Mouse (Mus musculus): ENCODE results near the gene Rab7b.

Gene Rab7b

DNA sequence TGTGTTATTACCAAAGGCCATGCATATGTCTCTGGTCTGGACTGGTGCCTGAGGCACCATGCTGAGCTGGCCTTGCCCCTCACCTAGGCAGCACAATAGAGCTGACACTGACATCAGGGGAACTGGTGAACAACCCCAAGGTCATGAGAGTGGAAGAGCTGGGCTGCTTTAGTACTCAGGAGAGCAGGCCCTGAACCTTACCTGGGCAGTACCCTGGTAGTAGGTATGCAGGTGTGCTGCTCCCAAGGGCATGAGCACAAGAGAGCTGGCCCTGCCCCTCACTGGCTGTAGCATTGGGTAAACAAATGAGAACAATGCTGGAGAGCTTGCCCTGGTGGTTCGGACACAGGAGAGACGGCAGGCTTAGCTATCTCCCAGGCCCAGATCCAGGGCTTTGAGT, 6.8 kb downstream of the Rab7b start:
- no peak for DNase-seq (ENCODE audit: low read depth)

DNA sequence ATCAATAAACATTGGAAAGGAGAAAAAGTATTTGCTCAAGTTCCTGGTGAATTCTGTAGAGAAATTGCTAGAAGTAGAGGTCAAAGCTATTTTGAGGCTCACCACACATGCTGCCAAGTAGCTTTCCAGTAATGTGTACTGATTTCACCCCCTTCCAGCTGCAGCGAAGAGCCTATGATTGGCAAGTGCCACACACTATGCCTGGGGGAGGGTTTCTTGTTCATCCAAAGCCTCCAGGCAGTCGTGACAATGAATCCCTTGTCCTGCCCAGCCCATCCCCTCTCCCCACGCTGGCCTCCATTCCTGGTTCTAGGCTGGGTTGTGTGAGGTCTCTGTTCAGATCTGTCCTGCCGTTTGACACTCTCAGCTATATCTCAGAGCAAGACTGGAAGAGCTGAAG, 7.8 kb downstream of the Rab7b start:
- DNase-seq (ENCODE audit: low read depth), result no peak

DNA sequence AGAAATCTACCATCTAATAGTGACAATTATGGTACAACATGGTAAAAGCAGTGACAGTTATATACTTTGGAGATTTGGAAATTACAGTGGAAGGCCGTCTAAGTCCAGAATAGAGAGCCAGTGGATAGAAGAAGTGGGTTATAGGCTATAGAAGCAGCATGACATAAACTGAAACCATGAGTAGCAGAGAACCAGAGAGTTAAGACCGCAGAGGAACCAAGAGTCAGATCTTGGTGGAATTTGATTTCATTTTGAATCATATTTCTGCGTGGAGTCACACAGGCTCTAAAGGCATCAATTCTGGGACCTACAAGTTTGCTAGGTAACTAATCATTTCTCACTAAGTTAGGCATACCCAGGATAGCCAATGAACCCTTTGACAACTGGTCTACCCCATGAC, 10.3 kb downstream of the Rab7b start:
- no peak for DNase-seq (ENCODE audit: low read depth)

DNA sequence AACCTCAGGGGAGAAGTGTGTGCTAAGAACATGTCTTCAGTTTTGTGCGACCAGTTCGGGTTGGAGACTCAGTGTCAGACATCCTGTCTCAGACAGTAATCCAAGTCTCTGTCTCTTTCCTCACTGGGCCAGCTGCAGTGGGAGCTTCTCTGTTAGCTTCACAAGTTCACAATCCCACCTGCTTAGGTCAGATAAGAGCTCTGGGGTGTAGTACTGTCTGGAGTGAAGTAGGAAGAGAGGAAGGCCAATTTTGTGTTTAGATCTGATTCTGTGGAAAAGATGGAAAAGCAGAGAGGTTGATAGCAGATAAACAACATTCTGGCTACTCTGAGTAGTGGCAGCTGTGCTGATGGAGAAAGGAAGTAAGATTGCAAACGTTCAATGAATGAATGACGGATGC, 11.1 kb downstream of the Rab7b start:
- no peak for DNase-seq (ENCODE audit: low read depth)

DNA sequence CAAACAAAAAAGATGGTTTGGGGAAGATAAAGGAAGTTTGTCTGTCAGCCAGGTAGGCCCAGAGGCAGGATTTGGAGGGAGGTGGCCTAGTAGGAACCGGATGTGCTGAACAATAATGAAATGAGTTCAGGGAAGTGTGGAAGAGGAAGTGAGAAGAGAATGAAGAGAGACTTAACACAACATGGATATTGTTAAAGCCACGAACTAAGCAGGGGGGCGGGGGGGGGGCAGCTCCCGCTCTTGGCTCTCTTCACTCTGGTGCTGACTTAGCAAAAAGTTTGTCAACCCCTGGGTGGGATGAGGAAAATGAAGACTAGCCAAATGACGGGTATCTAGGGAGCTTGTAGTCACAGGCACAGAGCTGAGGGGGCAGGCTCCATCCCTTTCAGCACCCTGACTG, 12.0 kb downstream of the Rab7b start:
- DNase-seq (ENCODE audit: low read depth), result no peak

DNA sequence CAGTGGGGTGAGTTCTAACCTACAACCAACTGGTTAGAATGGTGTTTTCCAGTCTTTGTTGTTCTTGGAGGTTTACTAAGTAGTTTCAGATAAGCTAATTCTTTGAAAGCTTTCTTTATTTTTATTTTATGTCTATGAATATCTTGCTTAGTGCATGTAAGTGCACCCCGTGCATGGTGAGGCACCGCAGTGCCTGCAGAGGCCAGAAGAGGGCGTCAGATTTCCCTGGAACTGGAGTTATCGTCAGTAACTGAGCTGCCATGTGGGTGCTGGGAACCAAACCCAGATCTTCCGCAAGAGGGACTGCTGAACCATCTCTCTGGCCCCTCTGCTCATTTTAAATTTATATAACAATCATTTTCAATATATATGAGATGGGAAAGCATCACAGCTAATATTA, 12.9 kb downstream of the Rab7b start:
- DNase-seq (ENCODE audit: low read depth), result no peak

DNA sequence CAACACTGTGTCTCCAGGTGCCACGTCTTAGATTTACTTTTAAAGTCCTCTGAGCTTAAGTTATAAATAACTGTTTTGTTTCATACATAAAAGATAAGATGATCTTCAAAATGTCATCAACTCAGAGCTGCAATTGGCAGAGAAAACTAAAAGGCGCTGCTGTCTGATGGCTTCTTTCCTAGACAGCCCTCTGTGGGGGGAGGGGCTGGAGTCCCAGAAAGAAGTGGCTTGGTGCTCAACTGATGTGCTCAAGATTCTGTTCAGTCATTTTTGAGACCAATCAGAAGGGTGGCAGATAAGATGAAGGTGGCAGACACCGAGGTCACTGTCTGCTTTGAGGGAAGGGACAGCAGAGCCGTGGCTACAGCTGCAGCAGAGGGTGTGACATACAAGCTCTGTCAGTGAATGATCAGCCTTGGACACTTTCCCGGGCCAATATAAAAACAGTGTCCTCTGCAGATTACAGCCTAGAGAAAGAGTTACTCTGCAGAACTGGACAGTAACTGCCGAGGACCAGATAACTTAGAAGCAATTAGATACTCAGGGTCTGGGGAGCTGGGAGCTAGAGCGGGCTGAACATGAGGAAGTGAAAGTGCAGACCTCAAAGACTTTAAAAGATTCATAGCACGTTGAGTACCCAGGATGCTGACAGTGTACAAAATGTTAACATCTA, 13.7 kb downstream of the Rab7b start:
- no peak for DNase-seq (ENCODE audit: low read depth)

DNA sequence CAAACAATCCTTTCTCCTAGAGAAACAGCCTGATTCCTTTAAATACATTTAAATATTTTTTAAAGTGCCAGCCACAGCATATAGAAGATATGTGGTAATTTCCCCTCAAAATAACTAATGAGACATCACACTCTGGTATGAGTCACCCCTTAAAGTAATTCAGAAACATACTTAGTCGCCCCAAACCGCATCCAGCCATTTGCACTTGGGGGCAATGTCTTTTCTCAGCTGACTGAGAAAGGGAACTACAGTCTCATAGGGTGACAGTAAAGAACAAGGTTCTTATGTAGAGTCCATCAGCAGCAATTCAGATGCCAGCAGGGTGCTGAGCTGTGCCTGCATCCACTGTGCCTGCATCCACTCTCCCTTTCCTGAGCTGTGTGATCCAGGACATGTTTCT, 15.0 kb downstream of the Rab7b start:
- DNase-seq (ENCODE audit: low read depth), result no peak

DNA sequence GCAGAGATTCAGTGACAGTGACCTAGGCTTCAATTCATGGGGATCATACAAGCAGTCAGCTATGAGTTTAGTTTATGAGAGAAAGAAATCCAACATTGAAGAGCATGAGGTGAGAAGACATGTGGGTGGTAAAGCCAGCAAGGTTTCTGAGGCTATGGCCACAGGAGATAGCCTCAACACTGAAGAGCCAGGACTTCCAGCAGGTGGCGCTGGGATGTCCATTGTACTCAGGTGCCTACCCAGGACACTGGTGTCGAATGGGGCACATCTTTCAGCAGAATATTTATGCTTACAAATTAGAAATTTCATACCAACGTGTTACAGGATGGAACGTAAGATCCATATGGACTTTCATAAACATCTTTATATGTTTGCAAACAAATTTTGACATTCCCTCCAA, 19.8 kb downstream of the Rab7b start:
- DNase-seq (ENCODE audit: low read depth), result peak; percentile 45

DNA sequence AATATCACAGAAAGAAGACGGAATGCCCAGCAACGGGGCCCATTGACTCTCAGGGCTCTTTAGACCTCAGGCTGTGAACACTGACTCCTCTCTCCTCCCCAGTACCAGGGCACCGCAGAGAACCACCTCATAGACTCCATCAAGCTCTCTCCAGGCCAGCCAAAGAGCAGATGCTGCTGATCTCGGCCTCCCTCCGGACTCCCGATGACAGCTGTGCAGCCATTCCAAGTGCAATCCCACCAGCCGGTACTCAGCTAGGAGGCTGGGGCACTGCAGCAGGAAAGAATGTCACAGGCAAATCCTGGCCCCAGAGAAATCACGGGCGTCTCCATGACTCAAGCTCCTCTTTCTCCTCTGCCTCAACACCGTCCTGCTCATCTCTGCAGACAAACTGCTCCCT, 23.0 kb downstream of the Rab7b start:
- DNase-seq (ENCODE audit: low read depth), result no peak

DNA sequence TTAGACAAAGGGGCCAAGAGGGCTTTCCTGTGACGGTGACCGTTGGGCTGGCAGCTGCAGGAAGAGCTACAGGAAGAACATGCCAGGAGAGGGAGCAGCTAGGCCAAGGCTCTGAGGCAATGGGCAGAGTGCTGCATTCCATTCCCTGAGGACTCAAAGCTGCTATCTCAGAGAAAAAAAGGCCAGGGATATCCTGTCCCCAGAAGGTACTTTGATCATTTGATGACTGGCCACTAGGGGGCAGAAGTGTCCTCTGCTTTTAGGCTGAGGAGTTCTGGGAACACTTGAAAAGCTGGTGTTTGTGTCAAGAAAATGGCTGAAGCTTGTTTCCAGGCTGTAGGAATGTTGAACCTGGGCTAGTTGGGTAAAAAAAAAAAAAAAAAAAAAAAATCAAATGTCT, 23.9 kb downstream of the Rab7b start:
- DNase-seq (ENCODE audit: low read depth), result peak; percentile 70

DNA sequence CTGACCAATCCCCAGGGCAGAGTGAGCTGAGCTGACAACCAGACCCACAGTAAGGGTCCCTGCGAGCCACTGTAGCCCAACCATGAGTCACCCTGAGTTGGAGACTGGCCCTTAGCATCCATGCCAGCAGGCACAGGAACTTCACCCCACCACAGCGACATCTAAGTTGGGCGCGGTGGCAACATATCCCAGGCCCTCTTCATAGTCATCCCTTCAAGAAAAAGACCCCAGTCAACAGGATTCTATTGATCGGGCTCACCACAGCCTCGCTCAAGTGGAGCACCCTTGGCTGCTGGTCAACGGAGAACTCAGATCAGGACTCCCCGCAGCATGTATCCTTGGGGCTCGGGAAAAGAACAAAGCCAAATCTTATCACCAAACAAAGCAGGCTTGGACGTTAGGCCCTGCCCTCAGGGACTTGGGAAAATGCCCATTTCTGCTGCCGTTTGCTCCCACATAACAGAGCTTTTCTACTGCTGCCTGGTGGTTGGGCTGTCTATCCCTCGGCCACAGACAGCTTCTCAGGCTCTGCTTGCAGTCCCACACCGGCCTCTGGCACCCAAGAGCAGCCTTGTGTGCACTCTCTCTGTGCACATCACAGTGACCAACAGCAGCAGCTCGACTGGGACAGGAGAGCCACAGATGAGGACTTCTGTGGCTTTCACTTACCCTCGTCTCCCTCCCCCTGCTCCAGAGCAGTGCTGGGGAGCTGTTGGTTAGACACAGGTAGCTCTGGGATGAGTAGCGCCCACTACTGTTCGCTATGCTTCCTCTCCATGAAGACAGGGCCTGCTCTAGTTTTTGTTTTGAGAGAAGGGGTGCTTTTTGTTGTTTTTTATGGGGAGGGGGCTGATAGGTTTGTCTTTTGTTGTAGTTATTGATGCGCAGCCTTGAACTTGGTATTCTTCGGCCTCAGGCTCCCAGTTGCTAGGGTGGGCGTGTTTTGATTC, 26.2 kb downstream of the Rab7b start:
- no peak for DNase-seq (ENCODE audit: low read depth)

DNA sequence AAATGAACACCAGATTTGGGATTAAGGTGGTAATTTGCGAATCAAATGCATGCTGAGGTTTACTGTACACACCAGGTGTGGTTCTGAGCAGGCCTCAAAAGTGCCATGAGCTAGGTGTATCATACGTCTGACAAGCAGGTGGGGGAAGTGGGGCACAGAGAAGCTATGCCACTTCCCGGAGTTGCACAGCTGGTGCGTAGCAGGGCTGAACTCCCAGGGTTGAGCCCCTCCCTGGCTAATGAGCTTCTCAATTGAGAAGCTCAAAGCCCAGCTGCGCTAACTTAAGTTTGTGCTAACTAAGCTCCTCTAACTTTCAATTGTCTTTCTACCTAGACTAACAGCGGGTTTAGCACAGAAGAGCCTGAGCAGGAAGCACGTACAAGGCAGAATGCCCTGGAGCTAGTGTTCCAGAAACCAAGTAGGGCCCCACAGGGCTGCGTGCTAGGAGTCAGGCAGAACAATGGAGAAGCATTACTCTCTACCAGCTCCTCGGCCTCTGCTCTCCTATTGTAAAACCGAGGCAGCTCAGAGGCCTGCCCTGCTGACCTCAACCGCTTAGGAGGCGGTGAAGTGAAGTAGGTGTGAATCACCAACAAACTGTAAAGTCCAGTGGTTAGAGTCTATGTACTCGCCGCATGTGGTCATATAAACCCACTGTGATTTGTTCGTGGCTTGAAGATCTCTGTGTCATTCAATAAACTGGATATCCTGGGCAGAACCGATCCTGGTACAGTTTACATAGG, 30.6 kb downstream of the Rab7b start:
- no peak for DNase-seq (ENCODE audit: low read depth)

DNA sequence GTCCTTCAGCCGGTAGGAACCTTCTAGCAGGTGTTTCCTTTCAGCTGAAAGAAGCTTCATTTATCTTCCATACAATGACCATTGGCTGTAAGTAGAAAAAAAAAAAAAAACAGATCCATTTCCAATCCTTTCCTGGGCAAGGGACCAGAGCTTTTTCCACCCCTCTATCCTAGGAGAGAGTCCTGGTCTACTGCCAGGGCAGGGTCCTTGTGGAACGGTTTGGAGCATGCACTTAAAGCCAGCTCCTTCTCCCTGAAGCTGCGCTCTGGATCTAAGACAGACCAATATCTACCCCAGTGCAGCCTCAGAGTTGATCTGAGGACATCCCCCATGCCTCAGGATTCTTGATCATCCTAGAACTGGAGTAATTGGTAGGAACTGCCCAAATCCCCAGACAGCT, 33.5 kb downstream of the Rab7b start:
- DNase-seq (ENCODE audit: low read depth), result no peak

DNA sequence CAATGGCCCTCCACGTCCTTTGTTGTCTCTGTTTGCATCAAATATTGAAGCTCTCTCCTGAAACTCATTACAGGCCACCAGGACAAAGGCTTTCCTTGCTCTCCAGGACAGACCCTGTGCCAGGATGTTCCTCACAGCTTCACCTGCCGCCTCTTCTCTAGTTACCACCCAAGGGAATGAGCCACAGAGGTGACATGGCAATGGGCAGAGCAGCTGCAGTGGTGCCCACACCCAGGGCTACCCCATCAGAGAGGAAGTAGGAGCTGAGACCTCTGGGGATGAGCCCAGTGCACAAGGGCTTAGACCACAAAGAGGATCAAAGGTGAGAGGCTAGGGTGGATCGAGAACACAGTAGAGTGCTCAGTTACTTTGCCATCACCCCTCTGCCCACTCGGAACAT, 35.1 kb downstream of the Rab7b start:
- no peak for DNase-seq (ENCODE audit: low read depth)

DNA sequence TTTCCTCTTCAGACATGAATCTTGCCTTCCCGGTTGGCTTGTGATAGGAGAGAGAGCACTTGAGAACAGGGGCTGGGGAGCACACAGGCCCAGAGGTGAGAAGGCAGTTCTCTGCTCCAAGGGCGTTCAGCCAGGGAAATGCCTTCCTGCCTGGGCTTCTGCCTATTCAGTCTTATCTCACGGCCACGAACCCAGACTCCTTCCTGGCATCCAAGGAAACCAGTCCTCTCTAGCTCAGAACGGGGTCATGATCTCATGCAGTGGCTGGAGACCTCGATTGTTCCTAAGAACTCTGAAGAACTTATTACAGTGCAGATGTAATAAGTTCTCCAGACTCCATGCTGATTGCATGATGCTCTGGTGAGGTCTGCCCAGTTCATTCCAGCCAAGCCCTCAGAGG, 38.1 kb downstream of the Rab7b start:
- no peak for DNase-seq (ENCODE audit: low read depth)

DNA sequence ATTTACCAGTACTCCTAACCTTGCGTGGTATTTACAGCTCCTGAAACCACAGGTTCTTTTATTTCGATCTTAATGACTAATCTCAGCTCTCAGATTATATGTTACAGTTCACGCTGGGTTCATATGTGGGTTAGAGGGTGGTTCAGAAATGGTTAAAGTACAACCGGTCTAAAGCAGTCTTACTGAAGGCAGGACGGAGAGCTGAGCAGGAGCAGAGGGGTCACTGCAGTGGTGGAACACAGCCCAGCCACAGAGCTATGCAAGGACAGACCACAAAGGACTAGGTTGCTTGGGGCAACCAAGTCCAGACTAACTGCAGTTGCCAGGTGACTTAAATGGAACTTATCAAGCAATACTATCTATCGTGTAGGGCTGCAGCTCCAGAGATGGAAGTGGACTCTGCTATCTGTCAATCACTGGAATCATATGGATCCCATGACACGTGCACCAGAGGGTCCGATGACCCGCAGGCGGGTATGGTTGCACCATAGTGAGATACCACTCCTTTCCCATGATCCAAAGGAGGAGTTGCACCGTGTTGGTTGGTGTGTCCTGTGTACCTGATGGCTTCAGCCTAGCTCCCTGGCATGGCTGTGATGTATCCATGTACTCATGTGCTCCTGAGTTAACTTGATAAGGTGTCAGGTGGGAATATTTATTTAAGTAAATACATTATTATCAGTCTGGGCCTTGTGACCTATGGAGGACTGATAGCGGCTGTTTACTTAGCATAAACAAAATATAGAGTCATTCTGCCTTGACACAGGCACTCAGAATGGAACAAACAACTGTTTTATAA, 42.3 kb downstream of the Rab7b start:
- DNase-seq (ENCODE audit: low read depth), result no peak

DNA sequence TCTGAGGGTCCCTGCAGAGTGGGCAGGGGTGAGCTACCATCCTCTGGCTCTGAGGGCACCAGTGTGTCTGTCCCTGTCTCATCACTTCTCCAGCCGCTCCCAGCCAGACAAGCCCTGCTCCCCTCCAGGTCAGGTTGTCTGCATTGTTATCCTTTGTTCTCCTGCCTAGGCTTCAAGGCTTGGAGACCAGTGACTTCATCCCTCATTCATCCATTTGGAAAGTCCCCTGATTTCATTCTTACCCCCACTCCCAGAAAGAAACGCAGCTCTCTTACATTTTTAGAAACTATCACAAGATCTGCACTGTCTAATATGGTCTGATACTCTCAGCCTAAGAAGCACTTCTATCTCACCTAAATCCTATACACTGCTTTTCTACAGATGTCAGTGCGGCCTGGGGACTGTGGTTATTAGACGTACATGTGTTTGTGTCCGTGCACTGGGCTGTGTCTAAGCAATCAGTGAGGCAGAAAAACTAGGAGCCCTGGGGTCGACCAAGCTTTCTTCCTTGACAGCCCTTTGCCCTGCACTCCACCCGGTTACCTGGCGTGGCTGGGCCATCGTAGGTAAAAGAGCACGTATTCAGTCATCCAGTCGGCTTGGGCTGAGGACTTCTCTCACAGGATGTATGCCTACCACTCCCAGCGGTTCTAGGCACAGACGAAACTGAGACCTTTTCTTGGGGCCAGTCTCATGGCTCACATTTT, 45.1 kb downstream of the Rab7b start:
- DNase-seq (ENCODE audit: low read depth), result no peak

DNA sequence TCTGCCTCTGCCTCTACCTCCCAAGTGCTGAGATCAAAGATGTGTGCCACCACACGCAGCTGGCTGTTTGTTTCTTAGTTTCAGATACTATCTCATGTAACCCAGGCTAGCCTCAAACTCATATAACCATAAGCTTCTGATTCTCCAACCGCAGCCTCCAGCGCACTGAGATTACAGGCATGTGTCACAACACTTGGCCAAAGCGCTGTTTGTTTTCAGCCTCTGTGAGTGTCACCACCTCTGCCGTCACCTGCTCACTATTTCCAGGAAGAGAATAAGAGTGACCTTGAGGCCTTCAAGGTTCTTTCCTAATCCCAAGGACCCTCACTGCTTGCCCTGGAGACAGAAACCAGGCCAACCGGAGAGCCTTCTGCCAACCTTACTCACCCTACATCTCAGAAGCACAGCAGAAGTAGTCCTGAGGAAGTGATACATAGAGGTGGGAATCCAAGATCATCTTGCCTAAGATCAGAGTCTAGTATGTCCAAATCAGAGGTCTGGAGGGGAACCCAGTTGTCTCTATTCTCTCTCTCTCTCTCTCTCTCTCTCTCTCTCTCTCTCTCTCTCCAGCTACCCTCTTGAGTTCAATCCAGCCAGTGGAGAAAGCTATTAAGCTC, 46.3 kb downstream of the Rab7b start:
- DNase-seq (ENCODE audit: low read depth), result no peak

DNA sequence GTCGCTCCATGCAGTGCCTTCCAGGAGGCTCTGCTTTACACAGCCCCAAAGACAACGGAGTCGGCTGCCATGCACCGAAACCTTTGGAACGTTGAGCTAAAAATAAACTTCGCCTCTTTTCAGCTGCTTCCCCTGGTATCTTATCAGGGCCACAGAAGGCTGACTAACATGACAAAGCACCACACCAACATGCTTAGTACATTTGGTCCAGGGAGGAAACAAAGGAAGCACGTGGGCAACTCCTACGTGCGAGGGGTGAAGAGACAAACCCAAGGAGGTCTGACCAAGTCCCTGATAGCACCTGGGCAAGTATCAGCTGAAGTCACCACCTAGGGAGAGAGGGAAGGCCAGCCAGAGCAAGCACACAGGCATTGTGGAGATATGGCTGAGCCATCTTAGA, 48.0 kb downstream of the Rab7b start:
- DNase-seq (ENCODE audit: low read depth), result no peak

DNA sequence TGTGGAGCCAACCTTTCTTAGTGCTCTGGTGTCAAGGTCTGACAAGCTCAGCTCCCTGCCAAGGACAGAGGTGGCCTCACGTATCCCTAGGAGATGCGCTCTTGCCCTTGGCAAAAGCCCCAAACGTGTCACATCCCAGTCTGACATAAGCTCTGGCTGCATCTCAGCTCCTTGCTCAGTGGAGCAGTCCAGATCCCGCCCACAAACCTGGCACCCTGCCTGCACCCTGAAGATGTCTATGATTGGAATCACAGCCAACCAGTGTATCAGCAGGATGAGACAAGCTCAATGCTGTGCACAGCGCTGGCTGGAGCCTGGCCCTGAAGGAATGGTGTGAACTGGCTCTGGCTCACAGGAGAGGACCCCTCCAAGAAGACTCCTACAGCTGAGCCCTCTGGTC, 48.8 kb downstream of the Rab7b start:
- DNase-seq (ENCODE audit: low read depth), result no peak
